Mouse (Mus musculus): ENCODE measurements at regions not wholly inside any gene's neighbourhood (a gene's known extent, or its start where the extent isn't known, plus 50 kb on each side); places are given as distances from the start of the nearest gene placed in this dataset.
A peak's percentile ranks its signal among the peaks of the same experiment; 100 is the strongest.

DNA sequence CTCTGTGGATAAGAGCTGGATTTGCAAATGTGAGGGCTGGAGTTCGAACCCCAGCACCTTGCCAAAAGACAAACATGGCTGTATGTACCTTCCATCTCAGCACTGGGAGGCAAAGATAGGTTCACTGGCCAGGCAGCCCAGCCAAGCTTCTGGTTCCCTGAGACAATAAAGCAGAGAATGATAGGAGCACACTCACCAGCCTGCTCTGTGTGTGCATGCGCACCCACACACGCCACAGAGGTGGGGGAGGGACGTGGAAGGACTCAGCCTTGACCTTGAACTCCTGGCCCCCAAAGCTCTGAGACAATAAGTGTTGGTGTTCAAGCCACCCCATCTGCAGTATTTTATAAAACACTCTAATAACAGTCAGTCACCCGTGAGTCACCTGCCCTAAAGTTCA lies 138.1 kb downstream of the Setd4 start:
- in situ Hi-C loops (cut with MboI; ENCODE audit: low sequenced_read_pairs in 2 of 2, unreplicated experiment in 2 of 2), result no loop called here

DNA sequence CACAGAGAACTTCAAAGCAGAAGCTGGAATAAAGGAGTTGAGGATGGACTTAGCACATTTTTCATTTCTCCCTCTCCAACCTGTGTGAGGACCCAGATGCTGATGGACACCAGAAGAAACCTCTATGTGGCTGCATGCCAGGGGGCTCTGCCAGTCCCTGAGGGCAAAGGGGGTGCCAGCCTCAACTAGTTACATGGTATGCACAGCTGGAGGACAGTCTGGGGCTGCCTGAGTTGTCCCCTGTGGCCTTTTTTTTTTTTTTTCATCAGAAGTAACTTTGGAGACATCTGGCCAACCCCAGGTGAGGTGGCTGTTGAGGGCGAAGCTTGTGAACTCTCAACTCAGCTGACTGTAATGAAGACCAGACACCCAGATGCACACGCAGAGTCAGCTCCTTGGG lies 139.0 kb downstream of the Setd4 start:
- no peak overlapping the region for H3K9ac ChIP-seq (ENCODE audit: insufficient read depth, low read depth, low read length, poor library complexity, severe bottlenecking)
- H3K36me3 ChIP-seq (ENCODE audit: control insufficient read depth, insufficient read depth, low read length, poor library complexity, severe bottlenecking), result no peaks in the 10 kb centered on the region
- DNase-seq (ENCODE audit: low read depth, low spot score), result no peak
- no peaks in the 10 kb centered on the region for H3K9me3 ChIP-seq (ENCODE audit: control insufficient read depth, insufficient read depth, low read depth, low read length)
- H3K4me1 ChIP-seq (ENCODE audit: control insufficient read depth in 2 of 2, insufficient read depth in 2 of 2, low read length in 2 of 2, poor library complexity in 1 of 2), result peaks cover 5 to 24% of the 10 kb centered on the region in 2 experiments; a peak in 3 of 4 replicates
- no peak overlapping the region for H3K4me3 ChIP-seq (ENCODE audit: insufficient read depth in 1 of 2, low read depth in 1 of 2, low read length in 2 of 2, poor library complexity in 1 of 2, severe bottlenecking in 1 of 2)
- no peak for TF ChIP-seq CHD2 (IDR thresholded peaks at IDR 0.05; ENCODE audit: low read depth, low read length)
- no peak for TF ChIP-seq ZNF384 (IDR thresholded peaks at IDR 0.05; ENCODE audit: low read depth, low read length)
- no peak for TF ChIP-seq HCFC1 (IDR thresholded peaks at IDR 0.05; ENCODE audit: borderline replicate concordance, insufficient read depth, low read length)
- TF ChIP-seq MAFK (IDR thresholded peaks at IDR 0.05; ENCODE audit: insufficient read depth, low read depth, low read length), result no peak
- TF ChIP-seq ZC3H11A (IDR thresholded peaks at IDR 0.05; ENCODE audit: borderline replicate concordance, low read depth, low read length), result no peak
- in situ Hi-C loops (cut with MboI; ENCODE audit: low sequenced_read_pairs in 2 of 2, unreplicated experiment in 2 of 2), result no loop called here
- no peak overlapping the region for H3K27ac ChIP-seq (ENCODE audit: insufficient read depth, low read depth, low read length, poor library complexity, severe bottlenecking)

More for the DNA sequence above, 138.1 kb downstream of the Setd4 start:
- no peaks in the 10 kb centered on the region for H3K9me3 ChIP-seq (ENCODE audit: control insufficient read depth, insufficient read depth, low read depth, low read length)
- H3K4me3 ChIP-seq (ENCODE audit: insufficient read depth in 1 of 2, low read depth in 1 of 2, low read length in 2 of 2, poor library complexity in 1 of 2, severe bottlenecking in 1 of 2), result no peak overlapping the region
- H3K9ac ChIP-seq (ENCODE audit: insufficient read depth, low read depth, low read length, poor library complexity, severe bottlenecking), result no peak overlapping the region
- DNase-seq (ENCODE audit: low read depth, low spot score), result no peak
- TF ChIP-seq HCFC1 (IDR thresholded peaks at IDR 0.05; ENCODE audit: borderline replicate concordance, insufficient read depth, low read length), result no peak
- TF ChIP-seq ZNF384 (IDR thresholded peaks at IDR 0.05; ENCODE audit: low read depth, low read length), result no peak
- TF ChIP-seq ZC3H11A (IDR thresholded peaks at IDR 0.05; ENCODE audit: borderline replicate concordance, low read depth, low read length), result no peak
- no peak for TF ChIP-seq MAFK (IDR thresholded peaks at IDR 0.05; ENCODE audit: insufficient read depth, low read depth, low read length)
- TF ChIP-seq CHD2 (IDR thresholded peaks at IDR 0.05; ENCODE audit: low read depth, low read length), result no peak
- H3K4me1 ChIP-seq (ENCODE audit: control insufficient read depth in 2 of 2, insufficient read depth in 2 of 2, low read length in 2 of 2, poor library complexity in 1 of 2), result peaks cover 5 to 22% of the 10 kb centered on the region in 2 experiments; a peak in 3 of 4 replicates
- no peaks in the 10 kb centered on the region for H3K36me3 ChIP-seq (ENCODE audit: control insufficient read depth, insufficient read depth, low read length, poor library complexity, severe bottlenecking)
- no peak overlapping the region for H3K27ac ChIP-seq (ENCODE audit: insufficient read depth, low read depth, low read length, poor library complexity, severe bottlenecking)

DNA sequence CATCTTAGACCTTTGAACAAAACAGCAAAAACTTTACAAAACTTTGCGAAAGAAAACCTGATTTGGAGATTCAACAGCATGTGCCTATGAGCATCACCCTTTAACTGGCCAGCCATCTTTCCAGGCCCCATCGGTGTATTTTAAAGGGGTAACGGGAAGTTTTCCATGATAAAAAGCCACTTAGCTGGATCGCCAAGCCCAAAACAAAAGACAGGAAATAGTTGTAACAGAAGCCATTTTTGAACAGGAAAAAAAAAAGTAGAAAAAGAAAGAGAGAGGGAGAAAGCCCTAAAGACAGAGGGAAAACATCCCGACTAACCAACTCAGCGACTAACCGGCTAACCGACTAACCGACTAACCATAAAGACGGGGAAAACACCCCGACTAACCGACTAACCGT lies 140.5 kb downstream of the Setd4 start:
- Histone ChIP-seq H3K36me3 (ENCODE audit: control insufficient read depth, insufficient read depth, low read length, poor library complexity, severe bottlenecking) (no peaks in the 10 kb centered on the region), H3K9me3 (ENCODE audit: control insufficient read depth, insufficient read depth, low read depth, low read length) (no peaks in the 10 kb centered on the region), H3K9ac (ENCODE audit: insufficient read depth, low read depth, low read length, poor library complexity, severe bottlenecking) (no peak overlapping the region), H3K4me3 (ENCODE audit: insufficient read depth in 1 of 2, low read depth in 1 of 2, low read length in 2 of 2, poor library complexity in 1 of 2, severe bottlenecking in 1 of 2) (no peak overlapping the region), H3K27ac (ENCODE audit: insufficient read depth, low read depth, low read length, poor library complexity, severe bottlenecking) (no peak overlapping the region; the same call in 1 of the 2 replicates), H3K4me1 (ENCODE audit: control insufficient read depth in 2 of 2, insufficient read depth in 2 of 2, low read length in 2 of 2, poor library complexity in 1 of 2) (peaks cover 5 to 30% of the 10 kb centered on the region in 2 experiments; a peak in 3 of 4 replicates)
- TF ChIP-seq ZNF384 (IDR thresholded peaks at IDR 0.05; ENCODE audit: low read depth, low read length) (peak; percentile 90), ZC3H11A (IDR thresholded peaks at IDR 0.05; ENCODE audit: borderline replicate concordance, low read depth, low read length) (no peak)
- no peak for DNase-seq (ENCODE audit: low read depth, low spot score)
- in situ Hi-C loops (cut with MboI; ENCODE audit: low sequenced_read_pairs in 2 of 2, unreplicated experiment in 2 of 2), result no loop called here

DNA sequence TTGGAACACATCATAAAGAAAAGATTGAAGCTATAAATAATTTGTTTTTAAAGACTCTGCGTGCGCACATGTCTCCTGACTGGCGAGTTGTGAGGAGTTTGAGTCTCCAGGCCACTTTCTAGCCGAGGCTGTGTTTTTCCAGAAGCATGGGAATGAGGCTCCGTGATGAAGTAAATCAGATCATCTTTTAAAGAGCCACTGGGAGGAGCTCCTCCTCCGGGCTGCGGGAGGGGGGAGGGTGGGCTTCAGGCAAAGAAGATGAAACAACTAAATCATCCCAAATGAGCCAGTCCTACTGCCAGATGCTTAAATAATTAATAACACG lies 141.6 kb downstream of the Setd4 start:
- H3K36me3 ChIP-seq (ENCODE audit: control insufficient read depth, insufficient read depth, low read length, poor library complexity, severe bottlenecking), result no peaks in the 10 kb centered on the region
- in situ Hi-C loops (cut with MboI; ENCODE audit: low sequenced_read_pairs in 2 of 2, unreplicated experiment in 2 of 2), result no loop called here
- no peak overlapping the region; the same call in 1 of the 2 replicates for H3K9ac ChIP-seq (ENCODE audit: insufficient read depth, low read depth, low read length, poor library complexity, severe bottlenecking)
- peaks cover 5 to 34% of the 10 kb centered on the region in 2 experiments; a peak in 3 of 4 replicates for H3K4me1 ChIP-seq (ENCODE audit: control insufficient read depth in 2 of 2, insufficient read depth in 2 of 2, low read length in 2 of 2, poor library complexity in 1 of 2)
- no peak for DNase-seq (ENCODE audit: low read depth, low spot score)
- H3K4me3 ChIP-seq (ENCODE audit: insufficient read depth in 1 of 2, low read depth in 1 of 2, low read length in 2 of 2, poor library complexity in 1 of 2, severe bottlenecking in 1 of 2), result no peak overlapping the region
- no peak for TF ChIP-seq MAFK (IDR thresholded peaks at IDR 0.05; ENCODE audit: insufficient read depth, low read depth, low read length)
- TF ChIP-seq ZNF384 (IDR thresholded peaks at IDR 0.05; ENCODE audit: low read depth, low read length), result no peak
- no peak for TF ChIP-seq CHD2 (IDR thresholded peaks at IDR 0.05; ENCODE audit: low read depth, low read length)
- TF ChIP-seq ZC3H11A (IDR thresholded peaks at IDR 0.05; ENCODE audit: borderline replicate concordance, low read depth, low read length), result no peak
- TF ChIP-seq HCFC1 (IDR thresholded peaks at IDR 0.05; ENCODE audit: borderline replicate concordance, insufficient read depth, low read length), result no peak
- no peak overlapping the region for H3K27ac ChIP-seq (ENCODE audit: insufficient read depth, low read depth, low read length, poor library complexity, severe bottlenecking)
- no peaks in the 10 kb centered on the region for H3K9me3 ChIP-seq (ENCODE audit: control insufficient read depth, insufficient read depth, low read depth, low read length)
